Mouse (Mus musculus) olfactory bulb, adult 2 months (tissue): ENCODE measurements around the gene Tgfa.

ENCODE experiments used
- CTCF ChIP-seq: fragments of 200-500 bp; IDR thresholded peaks from 2 replicates; pipeline ENCODE4 v1.5.1; 2012; ENCODE audit warnings: low read depth, mild to moderate bottlenecking, low read length, moderate library complexity; ENCODE audit not compliant: insufficient read depth
- POLR2A ChIP-seq: fragments of 200-500 bp; IDR thresholded peaks from 2 replicates; pipeline ENCODE4 v1.6.1; 2012; ENCODE audit warnings: mild to moderate bottlenecking, low read depth, low read length, moderate library complexity; ENCODE audit not compliant: insufficient read depth

GRCm38 (mm10) chr6:86259242-86259641 is 64.2 kb downstream of the Tgfa start:
- TF ChIP-seq POLR2A: no peak
- no peak for TF ChIP-seq CTCF
